Mouse (Mus musculus) embryonic facial prominence, embryonic 11.5 days (tissue): ENCODE results near the gene Dpf3. TPM values are rescaled to one million over a fixed set of nuclear protein-coding genes. Genes with fewer than 3 reads are reported as not detected.
A peak's percentile ranks its signal among the peaks of the same experiment; 100 is the strongest.

Experiments
- ATAC-seq: fragments of 200-750 bp; cut with Nextera tagmentation; replicated peaks from 2 replicates; pipeline ENCODE4 v1.8.0; 2017; ENCODE audit warnings: low read depth; ENCODE audit not compliant: insufficient number of reproducible peaks, low FRiP score, low TSS enrichment
- DNase-seq: peaks from one replicate; pipeline ENCODE4 v3.0.0-alpha.2; 2015; ENCODE audit warnings: low spot score
- H3K27ac ChIP-seq: fragments of 300-500 bp; sonication (generic); replicated peaks from 2 replicates; pipeline ENCODE4 v1.5.1; 2014; ENCODE audit warnings: mild to moderate bottlenecking, low read depth, low read length, control low read depth
- H3K27me3 ChIP-seq: fragments of 300-500 bp; sonication (generic); 2 replicates; pipeline ENCODE4 v1.6.1; 2014; ENCODE audit warnings: mild to moderate bottlenecking, low read length, moderate library complexity, mixed read lengths; ENCODE audit not compliant: control insufficient read depth, insufficient read depth
- H3K36me3 ChIP-seq: fragments of 300-500 bp; sonication (generic); replicated peaks from 2 replicates; pipeline ENCODE4 v1.6.1; 2014; ENCODE audit warnings: low read depth, mild to moderate bottlenecking, low read length, moderate library complexity, mixed read lengths; ENCODE audit not compliant: control insufficient read depth, insufficient read depth
- H3K4me1 ChIP-seq: fragments of 300-500 bp; sonication (generic); 2 replicates; pipeline ENCODE4 v1.6.1; 2014; ENCODE audit warnings: low read length, mixed read lengths; ENCODE audit not compliant: control insufficient read depth, insufficient read depth
- H3K4me2 ChIP-seq: fragments of 300-500 bp; sonication (generic); 2 replicates; pipeline ENCODE4 v1.6.1; 2014; ENCODE audit warnings: low read depth, mild to moderate bottlenecking, control low read depth, low read length, moderate library complexity
- H3K4me3 ChIP-seq: fragments of 300-500 bp; sonication (generic); 2 replicates; pipeline ENCODE4 v1.5.1; 2014; ENCODE audit warnings: low read depth, low read length, control low read depth
- H3K9ac ChIP-seq: fragments of 300-500 bp; sonication (generic); replicated peaks from 2 replicates; pipeline ENCODE4 v1.6.1; 2014; ENCODE audit warnings: mild to moderate bottlenecking, control low read depth, low read length
- H3K9me3 ChIP-seq: fragments of 300-500 bp; sonication (generic); replicated peaks from 2 replicates; pipeline ENCODE4 v1.6.1; 2016; ENCODE audit warnings: mild to moderate bottlenecking, low read length, inconsistent platforms, mixed read lengths; ENCODE audit not compliant: control insufficient read depth
- WGBS: fragments of 180-500 bp; shearing (Covaris S2); extraction: QIAGEN DNeasy Blood & Tissue Kit; methylation state at CpG from one replicate; pipeline ENCODE4 v1.1.7; 2014; 5-methylcytosine and 5-hydroxymethylcytosine counted together
- polyA plus RNA-seq: library from polyadenylated mRNA; unstranded; fragments of >200 nt; fragmentation: Nextera tagmentation; extraction: Ambion mirVana; gene quantifications from 2 replicates; pipeline ENCODE4 v1.2.1, GENCODE M21; 2014

Dpf3 gene
- polyA plus RNA-seq, 1 experiment from 2014 or later: 2.0 TPM

GRCm38 (mm10) chr12:83277537-83278441, 209.7 kb downstream of the Dpf3 start:
- no peaks in the 10 kb centered on the region for H3K4me1 ChIP-seq
- no peak overlapping the region for H3K4me2 ChIP-seq
- no peaks in the 10 kb centered on the region for H3K36me3 ChIP-seq
- H3K4me3 ChIP-seq: no peak overlapping the region
- ATAC-seq: no peak
- H3K27ac ChIP-seq: no peak overlapping the region
- no peaks in the 10 kb centered on the region for H3K9me3 ChIP-seq
- H3K27me3 ChIP-seq: no peaks in the 10 kb centered on the region
- H3K9ac ChIP-seq: no peak overlapping the region
- WGBS: 74% methylated on average over 11 of the region's 11 CpGs
- peak; percentile 14 for DNase-seq

DNA sequence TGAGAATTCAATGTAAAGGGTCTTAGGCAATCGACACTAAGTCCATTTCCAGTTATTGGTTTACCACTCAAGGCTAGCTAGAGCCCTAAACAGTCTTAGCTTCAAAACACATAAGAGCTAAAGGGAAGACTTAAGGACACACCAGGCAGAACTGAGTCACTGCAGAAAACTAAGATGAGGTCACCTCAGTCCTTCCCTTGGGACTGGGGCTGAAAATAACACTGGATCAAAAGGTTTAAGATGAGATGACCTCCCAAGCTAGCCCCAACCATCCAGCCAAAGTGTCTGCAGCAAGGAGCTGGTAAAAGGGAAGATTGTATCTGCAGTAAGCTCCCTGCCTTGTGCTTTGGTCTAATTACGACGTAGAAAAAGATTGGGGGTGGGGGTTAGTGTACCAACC, 216.3 kb downstream of the Dpf3 start:
- no peaks in the 10 kb centered on the region for H3K36me3 ChIP-seq
- no peak for DNase-seq
- H3K4me1 ChIP-seq: no peaks in the 10 kb centered on the region
- H3K27ac ChIP-seq: no peak overlapping the region
- WGBS: 78% methylated on average over 3 of the region's 3 CpGs
- no peaks in the 10 kb centered on the region for H3K27me3 ChIP-seq
- ATAC-seq: no peak
- H3K9me3 ChIP-seq: no peaks in the 10 kb centered on the region
- no peak overlapping the region for H3K4me2 ChIP-seq
- no peak overlapping the region for H3K4me3 ChIP-seq
- H3K9ac ChIP-seq: no peak overlapping the region

DNA sequence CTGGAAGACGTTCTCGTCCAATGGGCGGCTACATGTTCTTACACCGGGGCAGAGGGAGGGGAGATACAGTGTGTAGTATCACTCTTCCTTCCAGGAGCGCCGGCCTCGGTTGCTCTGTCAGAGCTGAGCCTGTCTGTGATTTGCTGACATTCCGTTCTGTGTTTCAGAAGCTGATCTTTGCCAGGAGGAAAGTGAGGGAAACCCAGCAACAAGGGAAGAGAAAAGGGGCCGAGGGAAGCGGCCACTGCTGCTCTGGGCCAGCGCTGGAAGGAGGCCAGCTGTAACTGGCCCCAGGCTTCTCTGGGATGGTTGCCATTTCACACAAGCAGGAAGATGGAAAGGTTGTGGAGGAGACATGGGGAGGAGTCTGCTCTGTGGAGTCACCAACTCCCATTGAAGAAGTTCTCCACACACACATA, 219.0 kb downstream of the Dpf3 start:
- no peak overlapping the region for H3K9ac ChIP-seq
- WGBS: 73% methylated on average over 11 of the region's 11 CpGs
- H3K4me2 ChIP-seq: no peak overlapping the region
- H3K27ac ChIP-seq: no peak overlapping the region
- H3K4me3 ChIP-seq: no peak overlapping the region
- no peaks in the 10 kb centered on the region for H3K4me1 ChIP-seq
- DNase-seq (no peak), ATAC-seq (no peak)
- no peaks in the 10 kb centered on the region for H3K9me3 ChIP-seq
- H3K36me3 ChIP-seq: no peaks in the 10 kb centered on the region
- no peaks in the 10 kb centered on the region for H3K27me3 ChIP-seq

DNA sequence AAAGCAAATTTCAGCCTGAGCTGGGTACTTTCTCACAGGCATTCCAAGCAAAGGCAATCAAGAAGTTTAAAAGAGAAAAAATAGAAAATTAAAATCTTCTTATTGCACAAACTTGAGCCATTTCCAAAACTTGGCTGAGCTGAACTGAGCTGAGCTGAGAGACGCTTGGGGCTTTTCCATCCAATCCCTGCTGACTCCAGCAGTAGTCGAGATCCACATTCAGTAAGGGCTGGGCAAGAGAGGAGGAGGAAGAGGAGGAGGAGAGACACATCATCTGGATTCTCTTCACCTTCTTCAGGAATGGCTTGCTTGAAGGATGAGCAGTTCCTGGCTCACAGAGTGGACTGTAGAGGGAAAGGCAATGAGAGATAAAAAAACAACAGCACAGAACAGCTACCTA, 227.0 kb downstream of the Dpf3 start:
- ATAC-seq: no peak
- 74% methylated on average over 2 of the region's 2 CpGs for WGBS
- Histone ChIP-seq H3K9me3 (no peaks in the 10 kb centered on the region), H3K27me3 (no peaks in the 10 kb centered on the region), H3K9ac (no peak overlapping the region), H3K4me2 (no peak overlapping the region), H3K36me3 (no peaks in the 10 kb centered on the region), H3K4me1 (no peaks in the 10 kb centered on the region), H3K4me3 (no peak overlapping the region), H3K27ac (no peak overlapping the region)
- no peak for DNase-seq

DNA sequence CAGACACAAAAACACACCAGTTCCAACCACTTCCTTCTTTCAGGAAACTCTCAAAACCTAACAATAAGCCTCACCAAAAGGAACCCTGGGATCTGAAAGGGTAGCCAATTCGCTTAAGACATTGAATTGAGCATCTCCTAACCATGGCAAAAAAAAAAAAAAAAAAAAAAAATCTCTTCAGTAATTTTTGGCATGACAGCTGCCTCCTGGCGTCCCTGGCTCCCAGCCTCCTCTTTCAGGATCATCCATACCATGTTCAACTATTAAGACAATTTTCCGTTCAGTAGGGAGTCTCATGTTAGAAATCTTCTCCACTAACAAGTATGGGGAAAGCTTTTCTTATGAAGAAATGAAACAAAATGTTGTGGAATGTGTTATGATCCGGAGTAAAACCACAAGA, 233.1 kb downstream of the Dpf3 start:
- Histone ChIP-seq H3K4me1 (no peaks in the 10 kb centered on the region), H3K36me3 (no peaks in the 10 kb centered on the region), H3K4me2 (no peak overlapping the region), H3K27me3 (no peaks in the 10 kb centered on the region), H3K9ac (no peak overlapping the region), H3K4me3 (no peak overlapping the region), H3K9me3 (no peaks in the 10 kb centered on the region), H3K27ac (no peak overlapping the region)
- DNase-seq: no peak
- no peak for ATAC-seq
- 90% methylated on average over 4 of the region's 4 CpGs for WGBS

DNA sequence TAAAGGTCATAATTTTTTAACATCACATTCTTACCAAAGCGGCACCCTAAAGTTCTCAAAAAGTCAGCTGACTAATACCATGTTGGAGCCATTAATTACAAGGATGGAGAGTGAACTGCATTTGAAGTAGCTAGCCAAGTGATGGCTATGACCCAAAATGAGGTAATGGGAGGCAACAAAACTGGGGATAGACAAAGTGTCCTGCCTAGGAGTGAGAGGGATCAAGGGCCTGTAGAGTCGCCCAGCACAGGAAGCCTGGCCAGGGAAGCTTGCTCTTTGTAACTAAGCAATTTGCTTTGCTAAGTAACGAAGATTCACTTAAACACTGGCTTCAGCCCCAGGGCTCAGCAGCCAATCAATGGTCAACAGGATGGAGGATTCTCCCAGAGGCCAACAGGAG, 238.4 kb downstream of the Dpf3 start:
- Histone ChIP-seq H3K4me3 (no peak overlapping the region), H3K4me2 (no peak overlapping the region), H3K27ac (no peak overlapping the region), H3K4me1 (no peaks in the 10 kb centered on the region), H3K9me3 (no peaks in the 10 kb centered on the region), H3K27me3 (no peaks in the 10 kb centered on the region), H3K9ac (no peak overlapping the region), H3K36me3 (no peaks in the 10 kb centered on the region)
- no peak for DNase-seq
- no peak for ATAC-seq
- 71% methylated on average over 3 of the region's 3 CpGs for WGBS

DNA sequence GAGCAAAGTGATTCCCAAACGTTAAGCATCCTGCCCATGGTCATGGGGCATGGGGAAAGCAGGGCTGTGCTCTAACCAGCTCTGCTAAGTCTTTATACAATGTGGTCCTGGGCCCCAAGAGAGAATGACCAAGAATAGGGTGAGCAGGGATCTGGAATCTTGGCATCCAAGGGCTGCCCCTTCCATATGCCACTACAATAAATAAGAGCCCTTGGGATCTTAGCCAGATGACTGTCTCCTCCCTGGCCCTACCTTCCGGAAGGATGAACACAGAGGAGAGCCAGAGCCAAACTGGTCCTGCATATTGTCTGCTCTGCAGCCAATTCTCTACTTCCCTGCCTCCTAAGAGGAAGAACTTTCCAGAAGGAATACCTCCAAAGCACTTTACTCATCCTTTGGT, 238.9 kb downstream of the Dpf3 start:
- H3K4me1 ChIP-seq: no peaks in the 10 kb centered on the region
- no peak for DNase-seq
- no peaks in the 10 kb centered on the region for H3K9me3 ChIP-seq
- no peak overlapping the region for H3K9ac ChIP-seq
- H3K27ac ChIP-seq: no peak overlapping the region
- no peaks in the 10 kb centered on the region for H3K27me3 ChIP-seq
- ATAC-seq: no peak
- 85% methylated on average over 2 of the region's 2 CpGs for WGBS
- no peaks in the 10 kb centered on the region for H3K36me3 ChIP-seq
- no peak overlapping the region for H3K4me2 ChIP-seq
- H3K4me3 ChIP-seq: no peak overlapping the region

- DNase-seq (no peak), ATAC-seq (no peak)
- no peak overlapping the region for H3K9ac ChIP-seq
These were observed 239.8 kb downstream of the Dpf3 start for GRCm38 (mm10) chr12:83247669-83248068.

More at GRCm38 (mm10) chr12:83247669-83248068, 239.8 kb downstream of the Dpf3 start:
- Histone ChIP-seq H3K4me2 (no peak overlapping the region), H3K9me3 (no peaks in the 10 kb centered on the region), H3K4me1 (no peaks in the 10 kb centered on the region), H3K4me3 (no peak overlapping the region), H3K27me3 (no peaks in the 10 kb centered on the region), H3K36me3 (no peaks in the 10 kb centered on the region), H3K27ac (no peak overlapping the region)
- 77% methylated on average over 3 of the region's 3 CpGs for WGBS
